Mouse (Mus musculus) small intestine, adult 2 months (tissue): Measurements from ENCODE around the gene Psmd13. TPM values are rescaled to one million over a fixed set of nuclear protein-coding genes. Genes with fewer than 3 reads are reported as not detected.

Source experiments
- H3K27ac ChIP-seq: fragments of 200-500 bp; 2 replicates; pipeline ENCODE4 v1.5.1; 2012; ENCODE audit warnings: low read depth, low read length, control low read depth, inconsistent platforms; ENCODE audit not compliant: insufficient read depth
- H3K27me3 ChIP-seq: fragments of 200-500 bp; 2 replicates; pipeline ENCODE4 v1.6.1; 2012; ENCODE audit warnings: mild to moderate bottlenecking, moderate library complexity, low read length, inconsistent platforms; ENCODE audit not compliant: control insufficient read depth, insufficient read depth
- H3K36me3 ChIP-seq: fragments of 200-500 bp; 2 replicates; pipeline ENCODE4 v1.6.1; 2012; ENCODE audit warnings: mild to moderate bottlenecking, low read length, control low read depth, inconsistent platforms; ENCODE audit not compliant: control insufficient read depth, insufficient read depth
- H3K4me1 ChIP-seq: fragments of 200-500 bp; 2 replicates; pipeline ENCODE4 v1.6.1; 2012; ENCODE audit warnings: low read length, inconsistent platforms, mixed read lengths; ENCODE audit not compliant: control insufficient read depth, insufficient read depth, insufficient read length
- H3K4me3 ChIP-seq: fragments of 200-500 bp; 2 replicates; pipeline ENCODE4 v1.5.1; 2012; ENCODE audit warnings: low read depth, mild to moderate bottlenecking, control low read depth, inconsistent platforms, low read length, moderate library complexity
- CTCF ChIP-seq: fragments of 200-500 bp; IDR thresholded peaks from 2 replicates; pipeline ENCODE4 v1.5.1; 2012; ENCODE audit warnings: low read depth, mild to moderate bottlenecking, control low read depth, inconsistent platforms, low read length, moderate library complexity, mixed read lengths; ENCODE audit not compliant: insufficient replicate concordance, insufficient read length; ENCODE audit errors: extremely low read depth
- POLR2A ChIP-seq: fragments of 200-500 bp; IDR thresholded peaks from 2 replicates; pipeline ENCODE4 v1.6.1; 2012; ENCODE audit warnings: low read depth, mild to moderate bottlenecking, control low read depth, inconsistent platforms, low read length, moderate library complexity
- WGBS: fragments of 180-500 bp; shearing (Covaris S2); methylation state at CpG from one replicate; pipeline ENCODE4 v1.1.7; 2018; 5-methylcytosine and 5-hydroxymethylcytosine counted together
- polyA plus RNA-seq: library from polyadenylated mRNA; depleted of rRNA; stranded (reverse); fragments of >200 nt; gene quantifications from 2 replicates; pipeline ENCODE4 v1.2.3, GENCODE M21; 2012

The Psmd13 gene
- polyA plus RNA-seq, 1 experiment, result 55.7 TPM

GRCm38 (mm10) chr7:140840750-140841735 lies 40.7 kb upstream of the Psmd13 start:
- WGBS, result 31% methylated on average over 19 of the region's 19 CpGs
- Histone ChIP-seq H3K27ac (no peak overlapping the region), H3K4me1 (peaks cover 4% of the 10 kb centered on the region; the same call in 1 of the 2 replicates), H3K27me3 (no peaks in the 10 kb centered on the region), H3K36me3 (no peaks in the 10 kb centered on the region), H3K4me3 (no peak overlapping the region)
- TF ChIP-seq POLR2A (no peak), CTCF (no peak)

GRCm38 (mm10) chr7:140843806-140844205 lies 38.0 kb upstream of the Psmd13 start:
- H3K27me3 ChIP-seq, result no peaks in the 10 kb centered on the region
- 73% methylated on average over 7 of the region's 7 CpGs for WGBS
- no peak for TF ChIP-seq POLR2A
- no peak for TF ChIP-seq CTCF
- H3K27ac ChIP-seq, result no peak overlapping the region
- peaks cover 4% of the 10 kb centered on the region; the same call in 1 of the 2 replicates for H3K4me1 ChIP-seq
- H3K36me3 ChIP-seq, result no peaks in the 10 kb centered on the region
- H3K4me3 ChIP-seq, result no peak overlapping the region

GRCm38 (mm10) chr7:140844905-140845665 lies 36.7 kb upstream of the Psmd13 start, which contains the start of gene Scgb1c1:
Gene Scgb1c1, plus strand, starts transcription at chr7:140845547.
- Histone ChIP-seq H3K27me3 (no peaks in the 10 kb centered on the region), H3K36me3 (no peaks in the 10 kb centered on the region), H3K27ac (no peak within 1 kb of the TSS), H3K4me1 (peaks cover 4% of the 10 kb centered on the region; the same call in 1 of the 2 replicates), H3K4me3 (no peak within 1 kb of the TSS)
- 24% methylated on average over 14 of the region's 14 CpGs for WGBS
- TF ChIP-seq CTCF, result peak; percentile 87; the same call in 1 of the 2 replicates
- TF ChIP-seq POLR2A, result no peak

- Histone ChIP-seq H3K36me3 (no peaks in the 10 kb centered on the region), H3K4me1 (peaks cover 4% of the 10 kb centered on the region; the same call in 1 of the 2 replicates), H3K4me3 (no peak overlapping the region), H3K27me3 (no peaks in the 10 kb centered on the region), H3K27ac (no peak overlapping the region)
- TF ChIP-seq CTCF (no peak), POLR2A (no peak)
- 65% methylated on average over 4 of the region's 4 CpGs for WGBS
These were observed 36.1 kb upstream of the Psmd13 start for GRCm38 (mm10) chr7:140845683-140846082.

GRCm38 (mm10) chr7:140846676-140847075 lies 35.1 kb upstream of the Psmd13 start:
- Histone ChIP-seq H3K4me3 (no peak overlapping the region), H3K27ac (no peak overlapping the region), H3K27me3 (no peaks in the 10 kb centered on the region), H3K4me1 (peaks cover 2% of the 10 kb centered on the region; the same call in 1 of the 2 replicates), H3K36me3 (0 out of 2 replicates have a peak, but pooled peaks cover 2% of the 10 kb centered on the region)
- 72% methylated on average over 10 of the region's 10 CpGs for WGBS
- no peak for TF ChIP-seq CTCF
- no peak for TF ChIP-seq POLR2A

- H3K27me3 ChIP-seq, result no peaks in the 10 kb centered on the region
- no peak within 1 kb of the TSS for H3K4me3 ChIP-seq
- no peak within 1 kb of the TSS for H3K27ac ChIP-seq
- 53% methylated on average over 11 of the region's 11 CpGs for WGBS
- TF ChIP-seq CTCF (no peak), POLR2A (no peak)
- H3K4me1 ChIP-seq, result no peaks in the 10 kb centered on the region
- peaks cover 12% of the 10 kb centered on the region for H3K36me3 ChIP-seq
These were observed 33.8 kb upstream of the Psmd13 start, which contains the start of gene Odf3 for GRCm38 (mm10) chr7:140847755-140848580. Gene Odf3, plus strand, starts transcription at chr7:140847805.
